Mouse (Mus musculus): ENCODE results near the gene Cops7a.

DNA sequence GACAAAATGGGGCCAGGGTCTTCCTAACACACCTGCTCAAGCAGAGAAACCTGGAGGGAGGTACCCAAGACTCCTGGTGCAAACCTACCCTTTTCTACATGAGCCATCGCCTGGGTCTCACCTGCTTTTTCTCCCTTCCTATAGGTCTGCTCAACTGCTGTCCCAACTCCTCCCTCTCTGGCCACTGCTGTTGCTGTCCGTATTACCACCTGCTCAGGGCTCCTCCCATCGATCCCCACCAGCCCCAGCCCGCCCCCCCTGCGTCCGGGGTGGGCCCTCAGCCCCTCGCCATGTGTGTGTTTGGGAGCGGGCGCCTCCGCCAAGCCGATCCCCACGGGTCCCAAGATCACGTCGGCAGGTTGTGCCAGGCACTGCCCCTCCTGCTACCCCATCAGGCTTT, 33.8 kb upstream of the Cops7a start:
- no peak for TF ChIP-seq CTCF (IDR thresholded peaks at IDR 0.05; ENCODE audit: insufficient read depth, low read depth, low read length)
- TF ChIP-seq POLR2A (IDR thresholded peaks at IDR 0.05; ENCODE audit: insufficient read depth, low read depth, low read length) = no peak

All from olfactory bulb, adult 2 months (tissue).